Mouse (Mus musculus) cerebellum, adult 9-10 months (tissue): ENCODE measurements around the gene Olfr811.

ENCODE experiments used
- DNase-seq: peaks from one replicate; pipeline ENCODE4 v3.0.0; 2022

The Olfr811 gene

GRCm38 (mm10) chr10:129804296-129804695, at the start of gene Olfr811:
Gene Olfr811, minus strand, starts transcription at chr10:129804396.
- no peak for DNase-seq

DNA sequence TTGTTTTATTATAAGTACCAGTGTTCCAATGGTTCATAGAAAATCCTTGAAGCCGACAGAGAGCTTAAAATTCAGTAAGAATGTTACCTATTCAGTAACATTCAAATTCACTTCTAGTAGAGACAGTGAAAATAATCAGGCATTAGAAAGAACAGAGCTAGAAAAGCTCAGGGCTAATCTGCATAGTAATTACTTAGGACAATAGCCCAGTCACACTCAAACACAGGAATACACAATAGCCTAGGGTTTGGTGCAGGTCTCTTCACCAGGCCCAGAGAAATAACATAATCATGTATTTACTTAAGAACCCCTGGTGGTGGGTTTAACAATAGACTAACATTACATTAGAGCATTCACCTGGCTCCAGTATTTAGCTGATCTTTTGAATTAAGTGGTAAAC, 43.1 kb upstream of the Olfr811 start:
- DNase-seq, result no peak

DNA sequence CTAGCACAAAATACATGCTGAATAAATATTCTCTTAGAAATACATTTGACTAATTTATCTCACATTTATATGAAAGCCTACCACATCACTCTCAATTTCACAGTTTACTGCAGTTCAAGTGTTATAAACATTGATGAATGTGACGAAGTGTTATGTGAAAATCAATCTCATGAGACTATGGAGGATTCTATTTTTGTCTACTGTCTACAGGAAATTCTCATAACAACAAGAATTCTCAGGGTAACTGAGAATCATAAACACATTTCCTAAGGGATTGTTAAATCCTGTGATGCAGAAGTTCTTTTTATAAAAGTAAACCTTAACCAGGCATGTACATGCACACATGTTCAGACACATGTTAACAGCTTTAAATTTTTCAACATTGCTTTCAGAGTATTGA, 41.8 kb upstream of the Olfr811 start, which contains the start of gene Olfr812:
TSS of gene Olfr812 (minus strand) at position 101 of the 400 bp plus-strand sequence.
- no peak for DNase-seq

- no peak for DNase-seq
Observed at GRCm38 (mm10) chr10:129794817-129795216, 9.4 kb downstream of the Olfr811 start, which contains the start of gene Olfr810. Gene Olfr810, minus strand, starts transcription at chr10:129794917.

- no peak for DNase-seq
Observed at GRCm38 (mm10) chr10:129778123-129778522, 26.1 kb downstream of the Olfr811 start.

DNA sequence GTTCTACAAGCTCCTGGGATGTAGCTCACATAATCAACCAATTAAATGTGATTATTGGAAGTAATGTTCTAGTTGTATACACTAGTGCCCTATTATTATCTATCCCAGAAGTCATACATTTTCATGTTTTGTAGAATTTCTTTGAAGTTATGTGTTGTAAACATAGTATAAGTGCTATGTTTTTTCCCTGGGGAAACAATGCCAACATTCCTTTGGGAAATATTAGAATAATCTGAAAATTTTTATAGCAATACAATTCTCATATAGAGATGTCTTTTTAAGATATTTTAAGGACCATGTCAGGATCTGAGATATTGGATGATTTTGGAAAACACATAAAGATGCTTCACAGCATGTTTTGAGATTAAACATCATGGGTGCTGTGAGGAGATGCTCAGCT, 29.9 kb downstream of the Olfr811 start, which contains the start of gene Olfr809:
TSS of gene Olfr809 (plus strand) at position 301 of the 400 bp plus-strand sequence.
- DNase-seq, result no peak

GRCm38 (mm10) chr10:129765182-129765581, 39.0 kb downstream of the Olfr811 start, which contains the start of gene Olfr808:
Gene Olfr808, plus strand, starts transcription at chr10:129765482.
- no peak for DNase-seq

DNA sequence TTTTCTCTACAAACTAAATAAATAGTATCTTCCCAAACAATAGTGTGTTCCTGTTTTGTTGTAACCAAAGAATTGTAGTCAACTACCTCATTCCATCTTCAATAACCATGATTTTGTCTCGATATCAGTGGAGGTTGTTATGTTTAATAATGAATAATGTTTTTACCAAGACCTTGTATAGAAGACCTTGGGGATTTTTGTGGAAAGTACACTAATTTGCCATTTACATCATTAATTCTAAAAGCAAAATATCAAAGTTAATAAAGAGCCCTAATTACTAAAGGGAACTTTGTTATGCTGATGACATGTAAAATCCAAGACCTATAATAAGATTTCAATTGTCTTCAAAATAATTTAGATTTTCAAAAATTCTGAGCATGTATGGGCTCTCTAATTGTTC, 46.5 kb downstream of the Olfr811 start, which contains the start of gene Olfr807:
TSS of gene Olfr807 (minus strand) at position 101 of the 400 bp plus-strand sequence.
- DNase-seq, result no peak
